Comparison of ENCODE assay signal across 8 mouse cellular contexts in the genomic region with DNA sequence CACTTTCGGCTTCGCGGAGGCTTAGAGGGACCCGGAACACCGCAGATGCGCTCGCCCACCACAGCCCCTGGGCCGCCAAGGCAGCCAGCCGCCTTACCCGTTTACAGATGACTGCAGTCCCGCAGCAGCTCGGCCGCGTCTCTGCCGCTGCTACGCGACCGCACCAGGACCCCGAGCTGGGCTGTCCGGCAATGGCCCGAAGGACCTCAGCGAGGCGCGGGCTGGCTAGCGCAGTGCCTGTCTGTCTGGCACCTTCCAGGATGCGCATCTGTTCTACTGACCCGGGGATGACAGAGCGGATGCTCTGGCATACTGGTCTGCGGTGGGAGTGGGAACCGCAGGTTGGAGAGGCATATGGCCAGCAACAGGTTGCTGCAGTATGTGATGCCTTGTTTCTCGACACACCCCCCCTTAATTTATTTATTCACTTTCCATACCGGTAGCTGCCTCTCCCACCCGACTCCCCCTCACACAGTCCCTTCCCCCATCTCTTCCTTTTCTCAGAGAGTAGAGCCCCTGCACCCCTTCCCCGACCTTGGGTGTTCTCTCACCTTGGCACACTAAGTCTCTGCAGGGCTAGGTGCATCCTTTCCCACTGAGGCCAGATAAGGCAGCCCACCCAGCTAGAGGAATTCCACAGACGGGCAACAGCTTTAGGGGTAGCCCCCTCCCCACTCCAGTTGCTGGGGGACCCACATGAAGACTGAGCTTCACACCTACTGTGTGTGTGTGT. TPM values are rescaled to one million over a fixed set of nuclear protein-coding genes. Genes with fewer than 3 reads are reported as not detected.
DNase-seq lines count a peak whose midpoint lies in the region; ATAC-seq and TF ChIP-seq lines count a peak whose summit lies in the region.

A gene (minus strand): TSS at position 201 of the 733 bp plus-strand sequence.

- TF ChIP-seq CTCF in cortical plate, adult 2 months (IDR thresholded peaks at IDR 0.05; ENCODE audit: extremely low read depth, insufficient read depth, low read length), result no peak

- H3K4me3 ChIP-seq in cortical plate, adult 2 months (ENCODE audit: insufficient read depth, low read length), result peak within 1 kb of the TSS; percentile 56
- H3K4me3 ChIP-seq in megakaryocyte, embryonic 14.5 days (replicated peaks), result peak within 1 kb of the TSS; percentile 97

- no peaks in the 10 kb centered on the region for H3K4me1 ChIP-seq in cortical plate, adult 2 months (ENCODE audit: control insufficient read depth, insufficient read depth, low read length)
- peaks cover 34% of the 10 kb centered on the region for H3K4me1 ChIP-seq in megakaryocyte, embryonic 14.5 days

- H3K27me3 ChIP-seq in megakaryocyte, embryonic 14.5 days (replicated peaks), result peaks cover 3% of the 10 kb centered on the region

- H3K36me3 ChIP-seq in megakaryocyte, embryonic 14.5 days (replicated peaks; ENCODE audit: low read length), result peaks cover 11% of the 10 kb centered on the region

- no peak within 1 kb of the TSS for H3K27ac ChIP-seq in cortical plate, adult 2 months (ENCODE audit: insufficient read depth, low read length)

- peak; percentile 78; the same call in 1 of the 2 replicates for TF ChIP-seq POLR2A in cortical plate, adult 2 months (IDR thresholded peaks at IDR 0.05; ENCODE audit: extremely low read depth, insufficient read depth, low read length)

- peak; percentile 85 for ATAC-seq in activated CD4-positive, CD25-positive, alpha-beta regulatory T cell, adult 4 months

- no peaks in the 10 kb centered on the region for H3K9me3 ChIP-seq in megakaryocyte, embryonic 14.5 days

- peak; percentile 74 to 78 for DNase-seq in gastrocnemius, adult 8-10 months (ENCODE audit: low spot score in 2 of 2)
- peak; percentile 54 for DNase-seq in hindlimb bud, embryonic 11.5 days (ENCODE audit: extremely low spot score, low read depth, low spot score)
- peak; percentile 64 to 84 for DNase-seq in left cerebral cortex, adult 8-10 months (ENCODE audit: low spot score in 2 of 2)
- DNase-seq in right cerebral cortex, postnatal 10 days (ENCODE audit: low spot score in 2 of 2), result peak; percentile 91 to 93
- DNase-seq in urinary bladder, postnatal 25 days (ENCODE audit: low spot score), result peak; percentile 91

RNA-seq across cellular contexts. Expression of the gene that starts here (rescaled TPM):
- polyA plus RNA-seq in activated CD4-positive, CD25-positive, alpha-beta regulatory T cell, adult 4 months (2017; shearing (Covaris generic)), result 1 to 10 TPM in 1 of 2 experiments, under 1 TPM in 1; 0.88 to 2.6 TPM
- 96.6 and 101 TPM in 2 replicates for polyA plus RNA-seq in cortical plate, adult 2 months (2012; rRNA removed)
- 1 to 10 TPM; 2.2 to 3.0 (median 2.6) TPM for total RNA-seq in gastrocnemius, adult 8-10 months (2022)
- total RNA-seq in left cerebral cortex, adult 8-10 months (2022), result 10 to 100 TPM; 28.8 to 35.7 (median 33.1) TPM
- 15.1 TPM in 1 of 2 replicates, not detected in the other for polyA plus RNA-seq in megakaryocyte, embryonic 14.5 days (2012; ENCODE audit: insufficient read depth, low replicate concordance)

Comparison
In these comparisons a context has a peak if more than half of its experiments do, and no peak if none do; other contexts are left out.
1. RNA of the gene that starts here (total RNA-seq): 28.8 to 35.7 TPM in left cerebral cortex, adult 8-10 months; 2.2 to 3.0 TPM in gastrocnemius, adult 8-10 months; every median in the first group is over 4 times any median in the second.
2. Peak in every context shown above with its lines, with median percentiles within 50 percentile points of each other: DNase-seq.